In the genomic region with DNA sequence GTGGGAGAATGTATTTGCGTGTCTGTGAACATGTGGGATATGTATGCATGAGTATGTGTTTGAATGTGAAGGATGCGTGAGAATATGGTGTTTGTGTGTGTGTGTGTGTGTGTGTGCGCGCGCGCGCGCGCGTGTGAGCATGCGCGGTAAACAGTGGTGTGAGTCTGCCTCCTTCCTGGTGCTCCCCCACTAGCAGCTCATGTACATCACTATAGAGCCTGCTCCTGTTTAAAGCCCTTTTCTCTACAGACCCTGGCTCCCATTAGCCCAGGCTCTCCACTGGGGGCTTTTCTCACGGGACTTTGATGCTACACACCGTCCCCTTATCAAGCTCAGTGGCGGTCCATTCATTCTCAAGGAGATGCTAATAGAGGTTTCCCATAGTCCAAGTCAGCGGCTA, we compare ENCODE assay signal across 12 mouse cellular contexts. TPM values are rescaled to one million over a fixed set of nuclear protein-coding genes. Genes with fewer than 3 reads are reported as not detected.
DNase-seq lines count a peak whose midpoint lies in the region; ATAC-seq and TF ChIP-seq lines count a peak whose summit lies in the region.
"Had no signal": no experiment of that assay in that cellular context is flagged by ENCODE, and none has a peak within 500 bp of the region (broad histone marks: within the 10 kb centered on the region; RNA-seq: fewer than 3 reads in every experiment).

No protein-coding gene starts in this region.

- no peaks in the 10 kb centered on the region for H3K9me3 ChIP-seq in intestine, embryonic 15.5 days
- no peaks in the 10 kb centered on the region for H3K9me3 ChIP-seq in intestine, postnatal 0 days (ENCODE audit: control insufficient read depth)
- no peaks in the 10 kb centered on the region for H3K9me3 ChIP-seq in hindbrain, embryonic 11.5 days (ENCODE audit: control insufficient read depth, low read length)
- no peaks in the 10 kb centered on the region for H3K9me3 ChIP-seq in midbrain, embryonic 15.5 days

- H3K4me1 ChIP-seq in intestine, embryonic 15.5 days (replicated peaks), result no peaks in the 10 kb centered on the region
- no peaks in the 10 kb centered on the region for H3K4me1 ChIP-seq in intestine, postnatal 0 days (replicated peaks; ENCODE audit: control insufficient read depth, insufficient read depth, low read length)
- no peaks in the 10 kb centered on the region for H3K4me1 ChIP-seq in hindbrain, embryonic 11.5 days (replicated peaks; ENCODE audit: control insufficient read depth, insufficient read depth, low read length)
- H3K4me1 ChIP-seq in midbrain, embryonic 15.5 days, result peaks cover 4% of the 10 kb centered on the region; the same call in 1 of the 2 replicates

- 34% methylated on average over 16 of the region's 16 CpGs for WGBS in intestine, embryonic 15.5 days
- WGBS in intestine, postnatal 0 days, result 50% methylated on average over 16 of the region's 16 CpGs
- WGBS in hindbrain, embryonic 11.5 days, result 35% methylated on average over 16 of the region's 16 CpGs
- WGBS in midbrain, embryonic 15.5 days, result 40% methylated on average over 16 of the region's 16 CpGs

- H3K27ac ChIP-seq in intestine, embryonic 15.5 days, result no peak overlapping the region
- no peak overlapping the region for H3K27ac ChIP-seq in intestine, postnatal 0 days (ENCODE audit: low read depth, low read length)
- no peak overlapping the region for H3K27ac ChIP-seq in hindbrain, embryonic 11.5 days (ENCODE audit: low read depth, low read length)
- H3K27ac ChIP-seq in midbrain, embryonic 15.5 days, result 0 out of 2 replicates have a peak overlapping the region, but pooled peaks have one; percentile 2

- no peaks in the 10 kb centered on the region for H3K36me3 ChIP-seq in intestine, embryonic 15.5 days
- H3K36me3 ChIP-seq in intestine, postnatal 0 days (ENCODE audit: control insufficient read depth, insufficient read depth), result no peaks in the 10 kb centered on the region
- no peaks in the 10 kb centered on the region for H3K36me3 ChIP-seq in hindbrain, embryonic 11.5 days (ENCODE audit: control insufficient read depth, insufficient read depth, low read length)
- no peaks in the 10 kb centered on the region for H3K36me3 ChIP-seq in midbrain, embryonic 15.5 days (replicated peaks)

- no peak for TF ChIP-seq CTCF in intestine, postnatal 0 days (IDR thresholded peaks at IDR 0.05; ENCODE audit: low read depth)

- H3K4me3 ChIP-seq in intestine, embryonic 15.5 days (replicated peaks), result no peak overlapping the region
- no peak overlapping the region for H3K4me3 ChIP-seq in intestine, postnatal 0 days (ENCODE audit: low read depth, low read length)
- no peak overlapping the region for H3K4me3 ChIP-seq in hindbrain, embryonic 11.5 days (ENCODE audit: low read depth, low read length)
- H3K4me3 ChIP-seq in midbrain, embryonic 15.5 days, result peak overlapping the region; percentile 20; the same call in 1 of the 2 replicates

- no peaks in the 10 kb centered on the region for H3K27me3 ChIP-seq in intestine, embryonic 15.5 days (replicated peaks)
- H3K27me3 ChIP-seq in intestine, postnatal 0 days (replicated peaks; ENCODE audit: control insufficient read depth, insufficient read depth, low read length), result no peaks in the 10 kb centered on the region
- no peaks in the 10 kb centered on the region for H3K27me3 ChIP-seq in hindbrain, embryonic 11.5 days (ENCODE audit: control insufficient read depth, insufficient read depth, low read length)
- H3K27me3 ChIP-seq in midbrain, embryonic 15.5 days (replicated peaks), result no peaks in the 10 kb centered on the region
- H3K27me3 ChIP-seq: CH12.LX had no signal

- no peak overlapping the region for H3K9ac ChIP-seq in intestine, embryonic 15.5 days
- H3K9ac ChIP-seq in intestine, postnatal 0 days (ENCODE audit: low read depth, low read length), result no peak overlapping the region
- no peak overlapping the region for H3K9ac ChIP-seq in hindbrain, embryonic 11.5 days (ENCODE audit: low read depth, low read length)
- H3K9ac ChIP-seq in midbrain, embryonic 15.5 days, result no peak overlapping the region

- ATAC-seq in intestine, embryonic 15.5 days, result no peak
- ATAC-seq in intestine, postnatal 0 days, result no peak
- no peak for ATAC-seq in hindbrain, embryonic 11.5 days (ENCODE audit: low FRiP score)
- ATAC-seq in midbrain, embryonic 15.5 days (replicated peaks), result peak; percentile 37; the same call in 1 of the 2 replicates

- peak; percentile 20 for DNase-seq in embryo, embryonic 9.5 days (ENCODE audit: extremely low spot score)
- peak; percentile 40 for DNase-seq in hindbrain, embryonic 11.5 days (ENCODE audit: low spot score)
- DNase-seq in thymus, postnatal 10 days (ENCODE audit: low spot score in 2 of 2), result no peak
- no peak for DNase-seq in layer of hippocampus, postnatal 36 days
- DNase-seq in right cerebral cortex, adult 18-20 months, result no peak
- DNase-seq: adrenal gland, adult 2 months; cerebellum, adult 18-20 months; lung, postnatal 4 days had no signal

- H3K4me2 ChIP-seq in intestine, embryonic 15.5 days (replicated peaks), result peak overlapping the region; percentile 39
- H3K4me2 ChIP-seq in intestine, postnatal 0 days (replicated peaks; ENCODE audit: low read depth), result no peak overlapping the region
- no peak overlapping the region for H3K4me2 ChIP-seq in hindbrain, embryonic 11.5 days (replicated peaks; ENCODE audit: low read depth, low read length)
- H3K4me2 ChIP-seq in midbrain, embryonic 15.5 days, result peak overlapping the region; percentile 28

RNA-seq across cellular contexts. Expression of gene Mcur1, which starts 23.0 kb away (rescaled TPM):
- 11.0 TPM in 2 replicates for polyA plus RNA-seq in intestine, embryonic 15.5 days (2015; fragmentation: Nextera tagmentation; extraction: Ambion mirVana)
- polyA plus RNA-seq in intestine, postnatal 0 days (2015; fragmentation: Nextera tagmentation; extraction: Ambion mirVana), result 15.4 TPM in 2 replicates
- polyA plus RNA-seq in hindbrain, embryonic 11.5 days (2014; fragmentation: Nextera tagmentation; extraction: Ambion mirVana), result 9.8 and 10.8 TPM in 2 replicates
- polyA plus RNA-seq in midbrain, embryonic 15.5 days (2015; fragmentation: Nextera tagmentation; extraction: Ambion mirVana), result 6.4 and 7.2 TPM in 2 replicates
- 10 to 100 TPM; 20.3 to 21.1 TPM for total RNA-seq in layer of hippocampus, postnatal 36 days (2021)

RNA-seq across cellular contexts. Expression of gene Rnf182, which starts 32.5 kb away (rescaled TPM):
- polyA plus RNA-seq in intestine, embryonic 15.5 days (2015; fragmentation: Nextera tagmentation; extraction: Ambion mirVana), result 1.9 and 2.4 TPM in 2 replicates
- 0.21 and 0.64 TPM in 2 replicates for polyA plus RNA-seq in intestine, postnatal 0 days (2015; fragmentation: Nextera tagmentation; extraction: Ambion mirVana)
- 9.9 and 10.4 TPM in 2 replicates for polyA plus RNA-seq in hindbrain, embryonic 11.5 days (2014; fragmentation: Nextera tagmentation; extraction: Ambion mirVana)
- polyA plus RNA-seq in midbrain, embryonic 15.5 days (2015; fragmentation: Nextera tagmentation; extraction: Ambion mirVana), result 29.4 and 32.8 TPM in 2 replicates
- total RNA-seq in layer of hippocampus, postnatal 36 days (2021), result 10 to 100 TPM; 35.1 to 39.8 TPM
- total RNA-seq: CH12.LX had no signal

Comparison
In these comparisons a context has a peak if more than half of its experiments do, and no peak if none do; other contexts are left out.
1. H3K4me2 ChIP-seq: peak in intestine, embryonic 15.5 days (single experiment) and midbrain, embryonic 15.5 days (single experiment); none in intestine, postnatal 0 days (single experiment) and hindbrain, embryonic 11.5 days (single experiment).
2. DNase-seq: peak in embryo, embryonic 9.5 days (single experiment) and hindbrain, embryonic 11.5 days (single experiment); none in thymus, postnatal 10 days (0 of 2), layer of hippocampus, postnatal 36 days (0 of 2) and right cerebral cortex, adult 18-20 months (single experiment).